8 mouse cellular contexts compared by ENCODE assay signal in genomic region chr6:136466956-136467750, GRCm38 (mm10). TPM values are rescaled to one million over a fixed set of nuclear protein-coding genes. Genes with fewer than 3 reads are reported as not detected.
DNase-seq lines count a peak whose midpoint lies in the region; ATAC-seq and TF ChIP-seq lines count a peak whose summit lies in the region.

No protein-coding gene starts in this region.

- peak; percentile 95 for DNase-seq in 416B (ENCODE audit: low read depth)
- peak; percentile 72 to 87 for DNase-seq in adrenal gland, postnatal 4 days (ENCODE audit: low spot score in 2 of 2)
- peak; percentile 89 for DNase-seq in kidney, postnatal 0 days (ENCODE audit: low spot score)
- peak; percentile 80 for DNase-seq in liver, embryonic 13.5 days
- DNase-seq in natural killer cell, adult 2 months (ENCODE audit: low spot score in 2 of 2): peak; percentile 87 to 90
- DNase-seq in splenic B cell, adult 2 months (ENCODE audit: low read depth, low spot score): peak; percentile 90

- H3K4me3 ChIP-seq in embryonic fibroblast, embryonic 13.5 days (ENCODE audit: insufficient read depth, low read length): no peak overlapping the region
- no peak overlapping the region for H3K4me3 ChIP-seq in heart, embryonic 11.5 days (ENCODE audit: low read depth, low read length)
- H3K4me3 ChIP-seq in kidney, postnatal 0 days (replicated peaks; ENCODE audit: low read depth, low read length): no peak overlapping the region
- H3K4me3 ChIP-seq in liver, embryonic 13.5 days (replicated peaks): peak overlapping the region; percentile 23

- no peak overlapping the region for H3K9ac ChIP-seq in heart, embryonic 11.5 days (ENCODE audit: low read depth, low read length)
- H3K9ac ChIP-seq in kidney, postnatal 0 days (ENCODE audit: low read depth, low read length): no peak overlapping the region
- H3K9ac ChIP-seq in liver, embryonic 13.5 days: peak overlapping the region; percentile 49

- WGBS in heart, embryonic 11.5 days (ENCODE audit: insufficient replicate concordance): 55% methylated on average over 14 of the region's 14 CpGs
- 49% methylated on average over 14 of the region's 14 CpGs for WGBS in kidney, postnatal 0 days
- 39% methylated on average over 14 of the region's 14 CpGs for WGBS in liver, embryonic 13.5 days (ENCODE audit: insufficient replicate concordance)

- no peaks in the 10 kb centered on the region for H3K9me3 ChIP-seq in heart, embryonic 11.5 days (replicated peaks; ENCODE audit: control insufficient read depth, low read length)
- H3K9me3 ChIP-seq in kidney, postnatal 0 days (replicated peaks; ENCODE audit: low read length): no peaks in the 10 kb centered on the region
- no peaks in the 10 kb centered on the region for H3K9me3 ChIP-seq in liver, embryonic 13.5 days (replicated peaks)

- no peaks in the 10 kb centered on the region for H3K36me3 ChIP-seq in heart, embryonic 11.5 days (ENCODE audit: control insufficient read depth, insufficient read depth, low read length)
- no peaks in the 10 kb centered on the region for H3K36me3 ChIP-seq in kidney, postnatal 0 days (ENCODE audit: insufficient read depth, low read length)
- H3K36me3 ChIP-seq in liver, embryonic 13.5 days: no peaks in the 10 kb centered on the region
- H3K36me3 ChIP-seq in splenic B cell, adult 2 months (ENCODE audit: control insufficient read depth, insufficient read depth, low read length, poor library complexity, severe bottlenecking): no peaks in the 10 kb centered on the region

- H3K4me1 ChIP-seq in embryonic fibroblast, embryonic 13.5 days (ENCODE audit: control insufficient read depth, insufficient read depth, low read length): peaks cover 6% of the 10 kb centered on the region; the same call in 1 of the 2 replicates
- H3K4me1 ChIP-seq in heart, embryonic 11.5 days (ENCODE audit: control insufficient read depth, insufficient read depth, low read length): peaks cover 39% of the 10 kb centered on the region
- H3K4me1 ChIP-seq in kidney, postnatal 0 days (replicated peaks; ENCODE audit: insufficient read depth, low read length): peaks cover 11% of the 10 kb centered on the region
- H3K4me1 ChIP-seq in liver, embryonic 13.5 days (replicated peaks): peaks cover 86% of the 10 kb centered on the region

- H3K4me2 ChIP-seq in heart, embryonic 11.5 days: peak overlapping the region; percentile 3; the same call in 1 of the 2 replicates
- H3K4me2 ChIP-seq in kidney, postnatal 0 days (ENCODE audit: low read length): no peak overlapping the region
- peak overlapping the region; percentile 54 for H3K4me2 ChIP-seq in liver, embryonic 13.5 days

- peak; percentile 78 for TF ChIP-seq CTCF in embryonic fibroblast, embryonic 13.5 days (IDR thresholded peaks at IDR 0.05; ENCODE audit: borderline replicate concordance, insufficient read depth, low read length)
- peak; percentile 85 for TF ChIP-seq CTCF in kidney, postnatal 0 days (IDR thresholded peaks at IDR 0.05; ENCODE audit: low read depth)

- no peak for TF ChIP-seq POLR2A in embryonic fibroblast, embryonic 13.5 days (IDR thresholded peaks at IDR 0.05; ENCODE audit: low read depth, low read length)

- H3K27me3 ChIP-seq in heart, embryonic 11.5 days (ENCODE audit: control insufficient read depth, insufficient read depth, low read length): no peaks in the 10 kb centered on the region
- no peaks in the 10 kb centered on the region for H3K27me3 ChIP-seq in kidney, postnatal 0 days (ENCODE audit: insufficient read depth, low read length)
- no peaks in the 10 kb centered on the region for H3K27me3 ChIP-seq in liver, embryonic 13.5 days
- H3K27me3 ChIP-seq in splenic B cell, adult 2 months (ENCODE audit: control insufficient read depth, insufficient read depth, low read length, poor library complexity, severe bottlenecking): no peaks in the 10 kb centered on the region

- peak overlapping the region; percentile 93 for H3K27ac ChIP-seq in embryonic fibroblast, embryonic 13.5 days (ENCODE audit: insufficient read depth, low read length)
- H3K27ac ChIP-seq in heart, embryonic 11.5 days (ENCODE audit: low read depth, low read length): peak overlapping the region; percentile 99
- peak overlapping the region; percentile 95 for H3K27ac ChIP-seq in kidney, postnatal 0 days
- peak overlapping the region; percentile 93 for H3K27ac ChIP-seq in liver, embryonic 13.5 days

- ATAC-seq in heart, embryonic 11.5 days (replicated peaks; ENCODE audit: insufficient number of reproducible peaks, low FRiP score, low TSS enrichment): no peak
- ATAC-seq in kidney, postnatal 0 days (replicated peaks; ENCODE audit: low FRiP score, low read depth): no peak
- ATAC-seq in liver, embryonic 13.5 days (ENCODE audit: low read depth): no peak

RNA-seq across cellular contexts. Expression of gene Atf7ip, which starts 38.8 kb away (rescaled TPM):
- 100 to 1,000 TPM; 119 to 123 TPM for total RNA-seq in adrenal gland, postnatal 4 days (2021)
- 68.6 and 75.8 TPM in 2 replicates for polyA plus RNA-seq in embryonic fibroblast, embryonic 13.5 days (2011; ENCODE audit: insufficient read length, low read depth, missing spikeins)
- 43.1 and 49.7 TPM in 2 replicates for polyA plus RNA-seq in heart, embryonic 11.5 days (2014; fragmentation: Nextera tagmentation; extraction: Ambion mirVana)
- 17.9 and 20.2 TPM in 2 replicates for polyA plus RNA-seq in kidney, postnatal 0 days (2015; fragmentation: Nextera tagmentation; extraction: Ambion mirVana)
- polyA plus RNA-seq in liver, embryonic 13.5 days (2015; fragmentation: Nextera tagmentation; extraction: Ambion mirVana): 12.5 and 16.6 TPM in 2 replicates

RNA-seq across cellular contexts. Expression of gene E330021D16Rik, which starts 51.8 kb away (rescaled TPM):
- under 1 TPM in 1 of 2 experiments, not detected in 1; 0.73 TPM for total RNA-seq in adrenal gland, postnatal 4 days (2021)
- 0.37 and 0.49 TPM in 2 replicates for polyA plus RNA-seq in embryonic fibroblast, embryonic 13.5 days (2011; ENCODE audit: insufficient read length, low read depth, missing spikeins)
- polyA plus RNA-seq in heart, embryonic 11.5 days (2014; fragmentation: Nextera tagmentation; extraction: Ambion mirVana): not detected in 2 replicates
- polyA plus RNA-seq in kidney, postnatal 0 days (2015; fragmentation: Nextera tagmentation; extraction: Ambion mirVana): 4.2 and 4.7 TPM in 2 replicates
- polyA plus RNA-seq in liver, embryonic 13.5 days (2015; fragmentation: Nextera tagmentation; extraction: Ambion mirVana): 0.22 TPM in 1 of 2 replicates, not detected in the other
